Mouse (Mus musculus) urinary bladder, adult 2 months (tissue): ENCODE measurements around the gene Paxbp1. TPM values are rescaled to one million over a fixed set of nuclear protein-coding genes. Genes with fewer than 3 reads are reported as not detected.
"Not testable (repeated sequence)": the region's sequence is repeated elsewhere in the genome, so short reads cannot be mapped to it uniquely, and the experiment has no call there.

Experiments used
- DNase-seq: peaks from one replicate; pipeline ENCODE4 v3.0.0; 2022; ENCODE audit warnings: low spot score
- polyA plus RNA-seq: library from polyadenylated mRNA; depleted of rRNA; stranded (reverse); fragments of >200 nt; gene quantifications from 2 replicates; pipeline ENCODE4 v1.2.3, GENCODE M21; 2012; rRNA removed

The Paxbp1 gene
- 51.5 and 63.4 TPM in 2 replicates for polyA plus RNA-seq

DNA sequence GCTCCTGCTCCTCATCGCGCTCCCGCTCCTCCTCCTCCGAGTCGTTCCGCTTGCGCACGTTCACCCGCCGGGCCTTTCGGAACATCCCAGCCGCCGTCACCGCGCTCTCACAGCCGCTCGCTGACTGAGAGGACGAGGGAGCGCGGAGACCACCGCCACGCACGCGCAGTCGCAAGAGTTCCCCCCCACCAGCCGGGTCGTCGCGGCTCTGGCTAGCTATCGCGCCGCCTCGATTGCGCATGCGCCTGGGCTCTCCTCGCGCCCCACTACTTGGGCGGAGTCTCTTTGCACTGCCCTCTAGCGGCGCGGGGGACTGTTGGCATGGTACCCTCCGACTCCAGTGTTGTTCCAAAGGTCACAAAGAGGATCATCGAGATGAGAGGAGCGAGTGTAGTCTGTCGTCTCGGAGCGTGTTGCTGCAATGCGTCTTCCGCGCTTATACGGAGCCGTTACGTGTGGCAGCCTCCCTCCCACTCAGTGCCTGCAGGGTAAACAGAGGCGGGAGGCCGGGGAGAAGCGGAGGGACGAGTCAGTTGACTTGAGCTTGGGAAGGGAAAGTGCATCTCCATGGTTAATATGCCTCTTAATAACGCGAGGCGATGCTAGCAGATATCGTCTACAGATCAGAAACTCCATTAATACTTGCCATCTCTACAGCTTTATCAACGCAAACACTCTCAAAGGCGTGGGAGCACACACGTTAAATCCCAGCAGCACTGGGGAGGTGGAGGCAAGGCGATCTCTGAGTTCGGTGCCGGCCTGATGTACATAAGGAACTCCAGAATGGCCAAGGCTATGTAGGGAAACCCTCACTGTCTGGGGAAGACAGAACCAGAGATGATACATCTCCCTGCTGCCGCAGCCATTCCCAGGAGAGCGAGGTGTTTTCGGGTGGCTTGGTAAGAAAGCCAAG, at the start of gene Paxbp1:
Paxbp1 (minus strand) TSS at position 274 of the 913 bp plus-strand sequence.
- DNase-seq: peak; percentile 99

DNA sequence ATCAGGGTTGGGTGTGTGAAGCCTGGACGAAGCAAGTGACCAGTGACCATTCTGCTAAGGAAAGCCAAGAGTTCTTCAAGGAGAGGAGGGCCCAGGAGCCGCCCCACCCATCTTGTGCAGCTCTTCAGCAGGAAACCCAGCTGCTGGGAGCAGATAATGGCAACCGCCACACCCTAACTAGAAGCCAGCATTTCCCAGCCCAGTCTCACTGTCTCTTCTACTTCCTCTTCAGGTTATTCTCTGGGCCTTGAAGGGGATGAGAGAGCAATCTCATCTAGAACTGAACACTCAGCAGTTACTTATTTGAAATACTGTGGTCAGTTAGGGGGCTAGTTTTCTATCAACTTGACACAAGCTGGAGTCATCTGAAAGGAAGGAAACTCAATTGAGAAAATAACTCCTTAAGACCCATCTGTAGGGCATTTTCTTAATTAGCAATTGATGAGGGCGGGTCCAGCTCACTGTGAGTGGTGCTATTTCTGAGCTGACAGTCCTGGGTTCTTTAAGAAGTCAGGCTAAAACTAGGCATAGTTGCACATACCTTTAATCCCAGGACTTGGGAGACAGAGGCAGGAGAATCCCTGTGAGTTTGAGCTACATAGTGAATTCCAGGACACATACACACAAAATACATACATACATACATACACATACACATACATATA, 42.4 kb upstream of the Paxbp1 start:
- DNase-seq: no peak

DNA sequence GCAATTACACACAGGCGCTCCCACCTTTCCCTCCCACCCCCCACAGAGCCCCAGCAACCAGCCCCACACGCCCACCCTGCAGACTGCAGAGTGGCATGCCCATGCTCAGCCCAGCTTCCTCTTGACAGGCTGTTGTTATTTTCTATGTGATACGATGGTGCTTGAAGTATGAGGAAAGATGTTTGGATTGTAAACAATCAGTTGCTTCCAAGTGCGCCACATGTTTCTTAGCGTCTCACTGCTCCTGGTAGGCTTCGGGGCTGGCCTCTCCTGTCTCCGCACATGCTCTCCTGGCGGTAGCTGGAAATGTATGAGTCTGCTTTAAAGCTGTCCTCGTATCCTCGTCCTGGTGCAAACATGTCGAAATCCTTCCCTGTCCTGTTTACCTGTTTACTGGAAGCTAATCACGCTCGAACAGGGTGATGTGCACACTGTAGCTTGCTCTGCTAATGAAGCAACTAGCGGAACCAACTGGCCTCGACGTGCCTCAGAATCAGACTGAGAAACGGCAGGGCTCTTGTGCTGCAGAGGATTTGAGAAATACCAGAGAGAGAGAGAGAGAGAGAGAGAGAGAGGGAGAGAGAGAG, 41.0 kb upstream of the Paxbp1 start:
- no peak for DNase-seq

DNA sequence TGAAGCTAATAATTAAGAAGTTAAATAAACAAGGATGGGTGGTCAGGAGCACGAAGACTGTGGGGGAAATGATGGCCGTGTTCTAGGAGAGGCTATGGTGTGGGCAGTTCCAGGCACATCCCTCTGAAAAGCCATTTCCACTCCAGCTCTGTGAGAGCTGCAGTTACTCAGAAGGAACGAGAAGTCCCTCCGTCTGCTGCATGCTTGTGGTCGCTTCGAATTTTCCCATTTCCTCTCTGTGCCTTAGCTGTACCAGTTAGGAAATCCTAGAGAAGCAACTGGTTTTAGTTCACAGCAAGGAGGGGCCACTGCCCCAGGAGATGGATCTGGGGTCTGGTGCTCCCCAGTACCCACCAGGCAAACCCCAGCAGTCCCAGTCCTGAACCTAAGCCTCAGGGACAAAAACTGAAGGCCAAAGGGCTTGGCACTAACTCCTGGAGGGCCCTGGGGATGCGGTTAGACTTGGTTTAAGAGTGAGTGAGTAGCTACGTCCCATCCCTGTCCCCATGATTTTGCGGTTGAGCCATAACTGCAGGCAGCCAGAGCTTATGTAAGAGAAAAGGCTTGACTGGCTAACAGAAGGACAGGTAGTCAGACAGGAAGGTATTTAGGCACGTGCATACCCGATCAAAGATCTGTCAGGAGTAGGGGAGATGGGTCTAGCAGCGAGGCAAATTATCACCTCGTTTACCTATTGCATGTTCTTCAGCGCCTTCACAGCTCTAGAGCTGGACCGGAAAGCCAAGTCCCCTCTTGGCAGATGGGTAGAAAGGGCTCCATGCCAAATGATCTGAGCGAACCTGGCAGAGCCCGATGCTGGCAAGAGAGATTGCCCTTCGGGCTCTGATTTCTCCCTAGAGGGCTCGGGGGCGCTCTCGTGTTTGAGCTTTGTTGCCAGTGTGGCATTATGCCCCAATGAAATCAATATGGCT, 40.2 kb upstream of the Paxbp1 start:
- no peak for DNase-seq

DNA sequence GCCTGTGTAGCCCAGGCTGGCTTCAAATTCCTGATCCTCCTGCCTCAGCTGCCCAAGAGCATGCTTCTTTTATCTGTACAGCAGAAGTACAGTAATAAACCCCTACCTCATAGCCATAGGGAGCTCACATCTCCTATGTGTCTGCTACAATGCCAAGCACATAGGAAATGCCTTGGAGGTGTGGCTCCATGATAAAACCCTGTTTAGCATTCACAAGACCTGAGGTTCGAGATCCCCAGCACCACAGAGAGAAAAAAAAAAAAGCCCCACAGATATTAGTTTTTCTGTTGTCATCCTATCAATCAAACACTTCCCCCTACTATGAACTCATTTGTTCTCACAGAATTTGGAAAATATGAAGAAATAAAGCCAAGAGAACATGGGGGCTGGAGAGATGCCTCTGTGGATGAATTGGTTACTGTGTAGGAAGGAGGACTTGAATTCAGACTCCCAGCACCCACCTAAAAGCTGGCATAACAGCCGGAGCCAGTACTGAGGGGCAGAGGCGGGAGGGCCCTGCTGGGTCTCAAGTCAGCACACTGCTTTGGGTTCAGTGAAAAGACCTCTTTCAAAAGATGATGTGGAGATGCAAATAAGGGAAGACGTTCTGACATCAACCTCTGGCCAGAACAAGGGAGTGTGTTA, 38.8 kb upstream of the Paxbp1 start:
- DNase-seq: no peak

DNA sequence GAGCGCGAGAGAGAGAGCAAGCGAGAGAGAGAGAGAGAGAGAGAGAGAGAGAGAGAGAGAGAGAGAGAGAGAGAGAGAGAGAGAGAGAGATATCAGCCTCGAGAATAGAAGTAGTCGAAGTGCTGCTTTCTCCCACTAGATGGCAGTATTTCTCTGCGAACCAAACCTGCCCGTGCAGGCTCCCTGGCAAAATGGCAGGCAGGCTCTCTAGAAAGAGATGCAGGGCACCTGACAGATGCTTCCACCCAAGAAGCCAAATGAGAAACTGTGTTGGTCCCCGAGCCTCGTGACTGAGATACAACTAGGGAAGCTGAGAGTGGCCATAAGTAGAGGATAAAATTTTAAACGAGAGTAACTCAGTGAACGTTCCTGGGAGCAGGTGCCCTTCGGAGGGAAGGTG, 37.2 kb upstream of the Paxbp1 start:
- no peak for DNase-seq

DNA sequence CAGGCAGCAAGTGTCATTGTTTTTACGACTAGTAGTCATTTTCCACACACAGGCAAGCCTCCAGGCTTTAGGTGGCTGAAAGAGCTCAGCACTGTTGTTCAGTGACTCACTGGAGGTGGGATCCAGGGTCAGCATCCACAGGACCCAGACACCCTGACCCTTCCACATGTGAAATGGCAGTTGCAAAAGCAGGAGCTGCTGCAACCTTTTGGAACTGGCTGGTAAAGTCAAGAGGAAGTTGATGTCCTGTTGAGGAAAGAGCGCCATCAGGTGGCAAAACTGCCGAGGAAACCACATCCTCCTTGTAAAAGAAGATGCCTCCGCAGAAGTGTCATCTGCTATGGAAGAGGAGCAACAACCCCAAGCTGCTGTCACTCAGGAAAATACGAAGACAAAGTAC, 31.8 kb upstream of the Paxbp1 start:
- no peak for DNase-seq

DNA sequence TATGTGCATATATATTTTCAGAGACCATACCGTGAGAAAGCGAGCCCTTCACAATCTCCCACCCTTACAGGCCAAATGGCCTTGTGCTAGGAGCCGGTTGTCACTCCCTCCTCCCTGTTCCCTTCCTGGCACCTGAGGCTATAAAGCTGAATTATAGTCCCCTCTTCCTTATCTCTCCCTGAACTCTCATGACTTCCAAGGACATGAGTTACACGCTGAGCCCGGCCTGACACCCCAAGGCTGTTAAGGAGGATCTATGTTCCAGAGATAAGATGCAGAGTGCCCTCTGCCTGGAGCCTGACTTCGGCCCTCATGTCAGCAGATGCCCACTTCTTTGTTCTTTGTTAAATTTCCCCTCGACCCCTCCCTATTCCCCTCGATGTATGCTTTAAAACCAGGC, 31.1 kb upstream of the Paxbp1 start:
- not testable (repeated sequence) for DNase-seq

DNA sequence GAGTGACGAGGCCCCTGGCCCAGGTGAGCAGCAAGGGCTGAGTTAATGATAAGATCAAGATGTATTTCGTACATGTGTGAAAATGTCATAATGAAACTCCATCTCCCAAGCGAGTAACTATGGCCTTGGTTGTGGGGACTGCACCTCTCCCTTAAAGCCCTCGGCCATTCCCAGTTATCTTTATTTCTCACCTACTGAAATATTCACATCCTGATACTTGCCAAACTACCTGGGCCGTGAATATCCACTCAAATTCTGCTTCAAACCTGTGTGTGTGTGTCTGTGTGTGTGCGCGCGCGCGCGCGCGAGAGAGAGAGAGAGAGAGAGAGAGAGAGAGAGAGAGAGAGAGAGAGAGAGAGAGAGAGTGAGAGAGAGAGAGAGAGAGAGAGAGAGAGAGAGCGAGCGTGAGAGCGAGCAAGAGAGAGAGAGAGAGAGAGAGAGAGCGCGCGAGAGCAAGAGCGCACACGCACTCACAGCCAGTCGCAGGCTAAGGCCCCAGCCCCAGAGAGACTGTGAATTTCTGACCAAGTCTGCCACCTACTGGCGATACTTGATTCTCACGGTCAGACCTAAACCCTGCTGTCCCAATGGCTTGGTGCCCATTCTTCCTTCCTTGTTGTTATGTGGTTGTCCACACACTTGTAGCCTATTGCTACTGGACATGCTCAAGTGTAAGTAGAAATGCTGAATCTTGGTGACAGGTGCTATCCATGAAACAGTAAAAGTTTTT, 29.0 kb upstream of the Paxbp1 start:
- DNase-seq: peak; percentile 39

DNA sequence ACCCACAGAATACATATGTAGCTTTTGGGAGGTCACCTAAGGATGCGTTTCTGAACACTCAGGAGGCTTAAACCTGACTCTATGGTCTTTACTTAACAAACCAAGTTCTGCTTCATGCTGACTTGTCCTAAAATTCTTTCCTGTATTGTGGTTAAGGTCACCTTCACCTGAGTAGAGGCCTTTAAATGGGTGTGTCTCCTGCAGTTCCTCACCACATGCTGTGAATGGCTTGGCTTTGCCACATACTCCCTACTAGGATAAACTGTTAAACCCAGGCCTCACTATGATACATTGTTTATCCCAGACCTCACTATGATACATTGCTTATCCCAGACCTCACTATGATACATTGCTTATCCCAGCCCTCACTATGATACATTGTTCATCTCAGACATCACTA, 27.9 kb upstream of the Paxbp1 start:
- no peak for DNase-seq

DNA sequence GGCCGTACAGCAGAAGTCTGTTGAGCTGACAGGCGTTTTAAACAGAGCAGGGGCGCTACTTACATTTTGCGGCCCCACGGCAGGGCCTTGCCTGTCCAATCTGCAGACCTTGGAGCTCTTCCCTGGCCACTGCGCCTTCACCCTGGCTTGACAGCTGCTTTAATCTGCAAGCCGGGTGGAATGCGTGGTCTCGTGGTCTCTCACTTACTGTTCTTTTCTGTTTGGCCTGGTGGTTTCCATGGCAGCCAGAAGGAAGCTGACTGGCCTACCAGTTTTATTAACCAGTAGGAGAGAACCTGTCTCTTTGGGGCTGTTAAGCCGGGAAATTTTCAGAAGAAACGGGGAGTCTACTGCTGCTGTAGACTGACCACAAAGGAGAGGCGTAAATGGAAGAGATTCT, 24.6 kb upstream of the Paxbp1 start:
- no peak for DNase-seq

DNA sequence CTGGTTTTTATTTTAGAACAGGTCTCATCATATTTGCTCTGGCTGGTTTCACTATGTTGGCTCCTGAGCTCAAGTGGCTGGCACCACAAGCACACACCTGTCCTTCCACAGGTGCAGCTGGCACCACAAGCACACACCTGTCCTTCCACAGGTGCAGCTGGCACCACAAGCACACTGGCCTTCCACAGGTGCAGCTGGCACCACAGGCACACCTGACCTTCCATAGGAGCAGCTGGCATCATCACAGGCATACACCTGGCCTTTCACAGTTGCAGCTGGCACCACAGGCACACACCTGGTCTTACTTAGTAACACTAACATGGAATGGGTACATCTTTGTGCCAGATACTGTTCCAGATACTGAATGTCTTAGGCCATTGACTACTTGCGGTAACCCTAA, 22.8 kb upstream of the Paxbp1 start:
- no peak for DNase-seq

DNA sequence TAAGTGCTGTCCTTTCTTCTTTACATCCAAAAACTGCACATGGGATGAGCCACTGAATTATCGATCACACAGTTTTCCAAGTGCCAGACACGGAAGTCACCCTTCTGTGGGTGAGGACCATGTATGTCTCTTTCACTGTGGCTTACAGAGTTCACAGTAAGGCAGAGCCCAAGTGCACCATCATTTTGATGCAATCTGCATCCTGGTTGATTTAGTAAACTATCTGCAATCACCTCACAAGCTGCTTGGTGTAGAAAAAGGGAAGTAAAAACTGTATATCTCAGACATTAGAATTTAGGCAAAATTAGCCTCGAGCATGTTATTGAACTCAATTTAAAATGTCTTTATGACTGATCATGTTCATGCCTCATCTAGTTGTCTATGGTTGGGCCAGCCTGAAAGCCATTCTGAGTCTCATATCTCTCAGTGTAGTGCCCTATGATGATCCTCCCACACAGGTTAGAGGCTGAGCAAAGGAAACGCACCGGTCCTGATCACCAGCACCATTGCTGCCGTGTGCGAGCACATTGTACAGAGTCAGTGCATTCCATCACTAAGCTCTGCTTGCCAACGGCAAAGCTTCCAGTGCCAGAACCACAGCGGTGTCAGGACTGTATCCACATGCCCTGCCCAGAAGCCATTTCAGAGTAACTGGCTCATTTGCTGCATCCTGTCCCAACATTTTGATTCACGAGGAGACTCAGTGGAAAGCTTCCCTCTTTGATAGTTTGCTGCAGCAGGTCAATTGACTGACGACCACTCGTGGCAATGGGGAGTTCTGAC, 20.4 kb upstream of the Paxbp1 start:
- DNase-seq: no peak

DNA sequence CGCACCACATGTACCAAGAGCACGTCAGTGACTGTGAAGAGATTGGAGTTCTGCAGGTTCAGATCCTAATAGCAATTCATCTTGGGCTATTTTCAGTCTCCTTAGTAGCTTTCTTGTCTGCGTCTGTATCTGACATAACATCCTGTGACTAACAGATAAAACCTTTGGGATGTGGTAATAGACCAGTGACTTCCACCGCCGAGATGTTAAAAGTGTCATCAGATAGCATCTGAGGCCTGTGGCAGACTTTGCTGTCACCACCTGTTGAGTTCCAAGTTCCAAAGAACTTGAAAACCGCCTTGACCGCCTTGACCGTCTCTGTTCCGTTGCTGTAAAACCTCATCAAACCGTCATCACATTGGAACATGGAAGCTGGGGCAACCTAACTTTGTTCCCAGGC, 19.4 kb upstream of the Paxbp1 start:
- no peak for DNase-seq

DNA sequence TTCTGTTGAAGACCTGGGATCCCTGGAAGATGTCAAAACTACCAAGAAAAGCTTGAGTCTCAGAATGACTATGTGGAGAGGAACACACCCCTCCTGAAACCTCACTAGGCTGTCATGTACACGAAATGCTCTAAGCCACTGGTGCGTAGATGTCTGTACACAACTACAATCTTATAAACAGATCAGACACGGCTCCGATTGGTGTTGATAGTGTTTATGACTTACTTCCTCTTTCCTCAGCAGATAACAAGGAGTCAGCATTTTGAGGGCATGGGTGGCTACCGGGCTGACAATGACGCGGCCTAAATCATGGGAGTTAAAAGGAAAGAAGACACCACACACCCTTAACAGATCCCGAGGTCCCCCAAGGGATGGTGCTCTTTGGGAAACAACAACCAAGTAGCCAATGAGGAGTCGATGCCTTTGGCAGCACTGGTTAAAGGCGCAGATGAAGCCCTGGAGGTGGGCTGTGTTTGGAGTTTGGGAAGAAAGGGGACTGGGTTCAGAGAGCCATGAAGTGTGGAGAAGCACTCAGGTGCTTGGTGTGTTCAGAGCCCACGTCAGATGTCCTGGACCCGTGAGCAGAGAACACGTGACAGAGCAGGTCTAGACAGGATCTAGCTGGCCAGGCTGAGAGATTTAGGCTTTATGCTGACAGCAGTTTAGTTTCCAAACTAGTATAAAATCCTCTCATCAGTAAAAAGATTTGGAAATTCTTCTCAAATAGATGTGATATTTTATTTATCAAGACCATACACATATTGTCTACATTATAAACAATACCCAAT, 17.4 kb upstream of the Paxbp1 start:
- DNase-seq: no peak

DNA sequence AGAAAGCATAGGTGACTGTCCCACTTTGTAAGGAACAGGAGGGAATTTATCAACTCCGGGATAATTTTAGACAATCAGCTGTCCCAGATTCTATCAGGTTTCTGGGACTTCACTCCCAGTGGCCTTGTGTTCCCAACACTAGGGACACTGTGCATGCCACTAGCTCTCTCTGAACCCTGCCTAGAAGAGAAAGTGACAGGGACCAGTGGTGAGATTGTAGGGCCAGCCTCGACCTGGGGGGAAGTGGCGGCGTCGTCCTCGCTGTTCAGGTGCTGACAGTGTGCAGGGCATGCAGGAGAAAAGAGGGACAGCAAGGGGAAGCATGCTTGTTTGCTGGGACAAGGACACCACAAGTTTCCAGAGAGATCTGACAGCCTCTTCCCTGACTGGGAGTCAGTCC, 13.4 kb upstream of the Paxbp1 start:
- DNase-seq: no peak

DNA sequence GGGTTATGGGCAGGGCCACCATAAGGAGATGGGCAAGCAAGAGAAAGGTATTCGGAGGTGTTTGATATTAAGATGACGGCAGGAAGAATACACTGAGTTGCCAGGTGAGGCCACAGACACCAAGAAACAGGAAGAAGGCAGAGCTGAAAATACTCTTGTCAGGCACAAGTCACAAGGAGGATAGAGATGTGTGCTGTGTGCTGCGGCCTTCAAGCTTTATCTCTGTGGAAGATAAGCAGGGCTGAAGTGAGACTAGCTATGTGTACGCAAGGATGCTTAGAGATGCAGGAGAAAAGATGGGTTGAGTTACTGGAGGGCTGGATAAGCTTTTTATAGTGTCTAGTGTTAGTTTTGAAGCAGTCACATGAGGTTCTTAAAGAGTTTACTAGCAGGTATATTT, 12.9 kb upstream of the Paxbp1 start:
- no peak for DNase-seq

DNA sequence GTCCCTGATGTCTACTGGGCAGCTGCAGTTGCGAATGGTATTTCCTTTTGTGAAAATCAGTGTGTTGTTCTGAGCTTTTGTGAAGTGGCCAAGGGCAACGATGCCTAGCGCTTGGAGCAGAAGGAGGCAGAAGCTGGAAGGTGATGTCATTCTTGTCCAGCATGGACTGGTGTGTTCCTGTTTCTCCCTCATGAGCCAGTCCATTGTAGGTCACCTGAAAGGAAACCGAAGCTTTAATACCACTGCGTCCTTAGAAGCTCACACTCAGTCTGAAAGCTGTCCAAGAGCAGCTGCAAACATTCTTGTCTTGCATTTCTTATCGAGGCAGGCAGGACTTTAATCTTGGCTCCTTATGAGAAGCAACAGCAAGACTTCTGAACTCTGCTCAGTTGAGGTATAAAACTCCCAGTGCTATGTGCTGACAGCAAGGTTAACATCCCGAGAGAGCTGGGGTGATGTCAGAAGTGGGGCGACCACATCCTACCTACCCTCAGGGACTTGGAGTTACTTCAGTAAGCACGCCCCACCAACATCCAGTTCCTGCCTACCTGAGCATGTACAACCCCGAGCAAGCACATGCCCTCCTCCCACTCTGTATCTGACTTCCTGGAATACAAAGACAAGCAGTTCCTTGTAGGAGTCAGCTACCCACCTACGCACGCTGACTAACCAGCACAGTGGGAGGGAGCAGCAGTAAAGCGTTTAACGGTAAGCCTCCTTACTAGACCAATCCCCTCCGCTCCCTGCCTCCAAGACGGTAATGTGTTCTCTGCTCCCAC, 11.9 kb upstream of the Paxbp1 start:
- no peak for DNase-seq
